Comparison of ENCODE assay signal across 14 mouse cellular contexts in genomic region chr14:66510750-66511149, GRCm38 (mm10).
DNase-seq lines count a peak whose midpoint lies in the region; ATAC-seq and TF ChIP-seq lines count a peak whose summit lies in the region.
"Had no signal": no experiment of that assay in that cellular context is flagged by ENCODE, and none has a peak within 500 bp of the region (broad histone marks: within the 10 kb centered on the region; RNA-seq: fewer than 3 reads in every experiment).

No protein-coding gene starts in this region.

- H3K4me1 ChIP-seq in forebrain, embryonic 16.5 days (replicated peaks; ENCODE audit: control insufficient read depth, insufficient read depth, low read length) = peaks cover 6% of the 10 kb centered on the region
- H3K4me1 ChIP-seq in forebrain, embryonic 10.5 days = peaks cover 6% of the 10 kb centered on the region
- H3K4me1 ChIP-seq in hindbrain, postnatal 0 days (ENCODE audit: insufficient read depth, low read length) = peaks cover 6% of the 10 kb centered on the region; the same call in 1 of the 2 replicates
- no peaks in the 10 kb centered on the region for H3K4me1 ChIP-seq in stomach, postnatal 0 days (replicated peaks; ENCODE audit: control insufficient read depth, insufficient read depth)
- H3K4me1 ChIP-seq: limb, embryonic 12.5 days; neural tube, embryonic 12.5 days; stomach, embryonic 15.5 days had no signal

- ATAC-seq in forebrain, embryonic 16.5 days = peak; percentile 58
- ATAC-seq in hindbrain, postnatal 0 days = no peak
- no peak for ATAC-seq in stomach, postnatal 0 days (ENCODE audit: low FRiP score, low TSS enrichment)

- H3K36me3 ChIP-seq in forebrain, embryonic 16.5 days (ENCODE audit: control insufficient read depth, insufficient read depth) = no peaks in the 10 kb centered on the region
- no peaks in the 10 kb centered on the region for H3K36me3 ChIP-seq in forebrain, embryonic 10.5 days (replicated peaks)
- no peaks in the 10 kb centered on the region for H3K36me3 ChIP-seq in hindbrain, postnatal 0 days (ENCODE audit: insufficient read depth, low read length)
- H3K36me3 ChIP-seq in stomach, postnatal 0 days (ENCODE audit: control insufficient read depth, insufficient read depth, low read length) = no peaks in the 10 kb centered on the region
- H3K36me3 ChIP-seq: limb, embryonic 12.5 days; neural tube, embryonic 12.5 days; stomach, embryonic 15.5 days had no signal

- H3K4me3 ChIP-seq in forebrain, embryonic 16.5 days (replicated peaks; ENCODE audit: low read length) = no peak overlapping the region
- H3K4me3 ChIP-seq in forebrain, embryonic 10.5 days = no peak overlapping the region
- no peak overlapping the region for H3K4me3 ChIP-seq in hindbrain, postnatal 0 days (ENCODE audit: low read length)
- no peak overlapping the region for H3K4me3 ChIP-seq in stomach, postnatal 0 days (ENCODE audit: low read depth, low read length)
- H3K4me3 ChIP-seq: limb, embryonic 12.5 days; neural tube, embryonic 12.5 days; stomach, embryonic 15.5 days had no signal

- peak overlapping the region; percentile 18; the same call in 1 of the 2 replicates for H3K27ac ChIP-seq in forebrain, embryonic 16.5 days (ENCODE audit: low read length)
- no peak overlapping the region for H3K27ac ChIP-seq in forebrain, embryonic 10.5 days
- H3K27ac ChIP-seq in hindbrain, postnatal 0 days = no peak overlapping the region
- no peak overlapping the region for H3K27ac ChIP-seq in stomach, postnatal 0 days (replicated peaks)
- H3K27ac ChIP-seq: limb, embryonic 12.5 days; neural tube, embryonic 12.5 days; stomach, embryonic 15.5 days had no signal

- WGBS in forebrain, embryonic 16.5 days = 56% methylated on average over 5 of the region's 5 CpGs
- 80% methylated on average over 5 of the region's 5 CpGs for WGBS in forebrain, embryonic 10.5 days
- 40% methylated on average over 5 of the region's 5 CpGs for WGBS in hindbrain, postnatal 0 days
- WGBS in stomach, postnatal 0 days = 70% methylated on average over 5 of the region's 5 CpGs

- no peak overlapping the region for H3K4me2 ChIP-seq in forebrain, embryonic 16.5 days (ENCODE audit: low read length)
- no peak overlapping the region for H3K4me2 ChIP-seq in hindbrain, postnatal 0 days (ENCODE audit: low read depth, low read length)
- H3K4me2 ChIP-seq in stomach, postnatal 0 days (replicated peaks; ENCODE audit: low read depth) = no peak overlapping the region
- H3K4me2 ChIP-seq: limb, embryonic 12.5 days; neural tube, embryonic 12.5 days; stomach, embryonic 15.5 days had no signal

- H3K9ac ChIP-seq in forebrain, embryonic 16.5 days (replicated peaks; ENCODE audit: low read depth, low read length) = no peak overlapping the region
- no peak overlapping the region for H3K9ac ChIP-seq in hindbrain, postnatal 0 days (replicated peaks; ENCODE audit: low read length)
- H3K9ac ChIP-seq in stomach, postnatal 0 days (ENCODE audit: low read length) = no peak overlapping the region
- H3K9ac ChIP-seq: limb, embryonic 12.5 days; neural tube, embryonic 12.5 days; stomach, embryonic 15.5 days had no signal

- no peak for TF ChIP-seq EP300 in stomach, postnatal 0 days (optimal IDR thresholded peaks at IDR 0.05)

- H3K9me3 ChIP-seq in forebrain, embryonic 16.5 days (ENCODE audit: control insufficient read depth, low read length) = no peaks in the 10 kb centered on the region
- no peaks in the 10 kb centered on the region for H3K9me3 ChIP-seq in forebrain, embryonic 10.5 days
- no peaks in the 10 kb centered on the region for H3K9me3 ChIP-seq in hindbrain, postnatal 0 days (ENCODE audit: low read length)
- no peaks in the 10 kb centered on the region for H3K9me3 ChIP-seq in stomach, postnatal 0 days (ENCODE audit: control insufficient read depth, low read length)
- H3K9me3 ChIP-seq: limb, embryonic 12.5 days; neural tube, embryonic 12.5 days; stomach, embryonic 15.5 days had no signal

- no peak for DNase-seq in forebrain, embryonic 10.5 days (ENCODE audit: extremely low spot score, low spot score)
- peak; percentile 44 for DNase-seq in ovary, adult 18-20 months (ENCODE audit: low spot score)
- no peak for DNase-seq in ovary, postnatal 10 days (ENCODE audit: low spot score)
- peak; percentile 62 for DNase-seq in hindbrain, postnatal 0 days (ENCODE audit: low spot score)
- DNase-seq in stomach, postnatal 0 days (ENCODE audit: low spot score) = no peak
- DNase-seq in urinary bladder, postnatal 25 days (ENCODE audit: low spot score) = no peak
- DNase-seq in heart, postnatal 4 days = no peak
- DNase-seq: cerebellum, adult 11-12 months; gastrocnemius, postnatal 36 days; kidney, adult 8-10 months had no signal

- no peak for TF ChIP-seq CTCF in hindbrain, postnatal 0 days (IDR thresholded peaks at IDR 0.05; ENCODE audit: low read depth)
- no peak for TF ChIP-seq CTCF in stomach, postnatal 0 days (IDR thresholded peaks at IDR 0.05; ENCODE audit: low read depth)

- H3K27me3 ChIP-seq in forebrain, embryonic 16.5 days (replicated peaks; ENCODE audit: control insufficient read depth, insufficient read depth, low read length) = no peaks in the 10 kb centered on the region
- no peaks in the 10 kb centered on the region for H3K27me3 ChIP-seq in forebrain, embryonic 10.5 days (ENCODE audit: poor library complexity, severe bottlenecking)
- H3K27me3 ChIP-seq in hindbrain, postnatal 0 days (ENCODE audit: insufficient read depth, low read length) = no peaks in the 10 kb centered on the region
- no peaks in the 10 kb centered on the region for H3K27me3 ChIP-seq in stomach, postnatal 0 days (ENCODE audit: control insufficient read depth, insufficient read depth, low read length)
- H3K27me3 ChIP-seq: limb, embryonic 12.5 days; neural tube, embryonic 12.5 days; stomach, embryonic 15.5 days had no signal

Comparison
In these comparisons a context has a peak if more than half of its experiments do, and no peak if none do; other contexts are left out.
1. DNase-seq: peak in ovary, adult 18-20 months (single experiment) and hindbrain, postnatal 0 days (single experiment); none in forebrain, embryonic 10.5 days (single experiment), ovary, postnatal 10 days (single experiment), stomach, postnatal 0 days (single experiment), urinary bladder, postnatal 25 days (single experiment) and heart, postnatal 4 days (single experiment).